Mouse (Mus musculus) spleen, adult 2 months (tissue): ENCODE results near the gene Krtap3-2. TPM values are rescaled to one million over a fixed set of nuclear protein-coding genes. Genes with fewer than 3 reads are reported as not detected.

Experiments
- DNase-seq, 2 experiments: peaks; one replicate each; pipeline versions ENCODE4 v3.0.0 to v3.0.0-alpha.2; 2012 to 2021; ENCODE audit warnings: low spot score in 2 of 2, low read depth in 1 of 2
- H3K27ac ChIP-seq: fragments of 200-500 bp; 2 replicates; pipeline ENCODE4 v1.5.1; 2012; ENCODE audit warnings: low read length, inconsistent platforms; ENCODE audit not compliant: insufficient read depth
- H3K27me3 ChIP-seq: fragments of 200-500 bp; 2 replicates; pipeline ENCODE4 v1.6.1; 2012; ENCODE audit warnings: mild to moderate bottlenecking, moderate library complexity, low read length, inconsistent platforms; ENCODE audit not compliant: control insufficient read depth, insufficient read depth
- H3K36me3 ChIP-seq: fragments of 200-500 bp; 2 replicates; pipeline ENCODE4 v1.6.1; 2012; ENCODE audit warnings: mild to moderate bottlenecking, low read length, inconsistent platforms; ENCODE audit not compliant: control insufficient read depth, insufficient read depth
- H3K4me1 ChIP-seq: fragments of 200-500 bp; 2 replicates; pipeline ENCODE4 v1.6.1; 2011; ENCODE audit warnings: inconsistent platforms; ENCODE audit not compliant: control insufficient read depth, insufficient read depth, insufficient read length
- H3K4me3 ChIP-seq: fragments of 200-500 bp; 2 replicates; pipeline ENCODE4 v1.5.1; 2011; ENCODE audit warnings: mild to moderate bottlenecking, inconsistent platforms; ENCODE audit not compliant: insufficient read depth, insufficient read length; ENCODE audit errors: extremely low read depth
- CTCF ChIP-seq: fragments of 200-500 bp; IDR thresholded peaks from 2 replicates; pipeline ENCODE4 v1.5.1; 2011; ENCODE audit warnings: mild to moderate bottlenecking, inconsistent platforms; ENCODE audit not compliant: insufficient read depth, insufficient read length, insufficient replicate concordance; ENCODE audit errors: extremely low read depth
- POLR2A ChIP-seq: fragments of 200-500 bp; IDR thresholded peaks from 2 replicates; pipeline ENCODE4 v1.6.1; 2011; ENCODE audit warnings: low read depth, low read length, inconsistent platforms
- WGBS: fragments of 180-500 bp; shearing (Covaris S2); methylation state at CpG from one replicate; pipeline ENCODE4 v1.1.7; 2018; 5-methylcytosine and 5-hydroxymethylcytosine counted together
- polyA plus RNA-seq: library from polyadenylated mRNA; depleted of rRNA; stranded (reverse); fragments of >200 nt; gene quantifications from 2 replicates; pipeline ENCODE4 v1.2.3, GENCODE M21; 2012

Krtap3-2 gene
- polyA plus RNA-seq, 1 experiment: not detected

- no peak for TF ChIP-seq POLR2A
- TF ChIP-seq CTCF: no peak
- Histone ChIP-seq H3K36me3 (no peaks in the 10 kb centered on the region), H3K27me3 (no peaks in the 10 kb centered on the region), H3K4me3 (no peak overlapping the region), H3K27ac (no peak overlapping the region), H3K4me1 (no peaks in the 10 kb centered on the region)
- DNase-seq: no peak
- WGBS: 90% methylated on average over 5 of the region's 5 CpGs
Observed at GRCm38 (mm10) chr11:99581051-99581450, 24.4 kb upstream of the Krtap3-2 start.

- DNase-seq: no peak
- Histone ChIP-seq H3K4me3 (no peak within 1 kb of the TSS), H3K27me3 (no peaks in the 10 kb centered on the region), H3K36me3 (no peaks in the 10 kb centered on the region), H3K27ac (no peak within 1 kb of the TSS), H3K4me1 (no peaks in the 10 kb centered on the region)
- 80% methylated on average over 6 of the region's 6 CpGs for WGBS
- no peak for TF ChIP-seq CTCF
- TF ChIP-seq POLR2A: no peak
Observed at GRCm38 (mm10) chr11:99580636-99581035, 24.0 kb upstream of the Krtap3-2 start, which contains the start of gene Krtap1-5. Gene Krtap1-5 (minus strand): TSS chr11:99581016.

GRCm38 (mm10) chr11:99574106-99574505 is 17.5 kb upstream of the Krtap3-2 start:
- 2% methylated on average over 7 of the region's 7 CpGs for WGBS
- no peaks in the 10 kb centered on the region; the same call in 1 of the 2 replicates for H3K4me1 ChIP-seq
- no peak overlapping the region for H3K4me3 ChIP-seq
- H3K36me3 ChIP-seq: no peaks in the 10 kb centered on the region
- peak in 1 of 2 experiments; percentile 27 for DNase-seq
- H3K27me3 ChIP-seq: no peaks in the 10 kb centered on the region
- TF ChIP-seq POLR2A (no peak), CTCF (peak; percentile 53; the same call in 1 of the 2 replicates)
- no peak overlapping the region for H3K27ac ChIP-seq

GRCm38 (mm10) chr11:99573164-99573563 is 16.5 kb upstream of the Krtap3-2 start:
- Histone ChIP-seq H3K27ac (no peak overlapping the region), H3K27me3 (no peaks in the 10 kb centered on the region), H3K36me3 (no peaks in the 10 kb centered on the region), H3K4me1 (no peaks in the 10 kb centered on the region; the same call in 1 of the 2 replicates), H3K4me3 (no peak overlapping the region)
- no peak for TF ChIP-seq POLR2A
- TF ChIP-seq CTCF: no peak
- 73% methylated on average over 4 of the region's 4 CpGs for WGBS
- DNase-seq: no peak

- no peaks in the 10 kb centered on the region for H3K36me3 ChIP-seq
- 90% methylated on average over 7 of the region's 7 CpGs for WGBS
- no peak within 1 kb of the TSS for H3K4me3 ChIP-seq
- H3K27ac ChIP-seq: no peak within 1 kb of the TSS
- no peaks in the 10 kb centered on the region for H3K27me3 ChIP-seq
- no peak for DNase-seq
- TF ChIP-seq CTCF: no peak
- no peaks in the 10 kb centered on the region for H3K4me1 ChIP-seq
Observed at GRCm38 (mm10) chr11:99566530-99566929, 9.9 kb upstream of the Krtap3-2 start, which contains the start of gene Krtap3-1. Gene Krtap3-1 (minus strand): TSS chr11:99566630.

GRCm38 (mm10) chr11:99562580-99562979 is 5.9 kb upstream of the Krtap3-2 start:
- Histone ChIP-seq H3K27me3 (no peaks in the 10 kb centered on the region), H3K4me3 (no peak overlapping the region), H3K36me3 (no peaks in the 10 kb centered on the region), H3K4me1 (no peaks in the 10 kb centered on the region), H3K27ac (no peak overlapping the region)
- WGBS: 81% methylated on average over 6 of the region's 6 CpGs
- no peak for TF ChIP-seq POLR2A
- TF ChIP-seq CTCF: no peak
- no peak for DNase-seq

GRCm38 (mm10) chr11:99559366-99559765 is 2.7 kb upstream of the Krtap3-2 start, which contains the start of gene Gm11939:
Gene Gm11939 (minus strand): TSS chr11:99559466.
- Histone ChIP-seq H3K4me3 (no peak within 1 kb of the TSS), H3K36me3 (no peaks in the 10 kb centered on the region), H3K27me3 (no peaks in the 10 kb centered on the region), H3K4me1 (no peaks in the 10 kb centered on the region), H3K27ac (no peak within 1 kb of the TSS)
- TF ChIP-seq CTCF (no peak), POLR2A (no peak)
- DNase-seq: no peak
- 86% methylated on average over 9 of the region's 9 CpGs for WGBS
